Mouse (Mus musculus) brown adipose tissue, adult 24 weeks (tissue): ENCODE data around the gene Efhd2. TPM values are rescaled to one million over a fixed set of nuclear protein-coding genes. Genes with fewer than 3 reads are reported as not detected.

ENCODE experiments used
- H3K27ac ChIP-seq: fragments of 200-500 bp; replicated peaks from 2 replicates; pipeline ENCODE4 v1.5.1; 2012; ENCODE audit warnings: low read depth, mild to moderate bottlenecking, low read length
- H3K4me1 ChIP-seq: fragments of 200-500 bp; 2 replicates; pipeline ENCODE4 v1.6.1; 2012; ENCODE audit warnings: low read length, mixed read lengths; ENCODE audit not compliant: control insufficient read depth, insufficient read depth, insufficient read length
- H3K4me3 ChIP-seq: fragments of 200-500 bp; 2 replicates; pipeline ENCODE4 v1.5.1; 2012; ENCODE audit warnings: low read depth, mild to moderate bottlenecking, low read length, moderate library complexity; ENCODE audit not compliant: insufficient read depth
- polyA plus RNA-seq: library from polyadenylated mRNA; stranded (reverse); fragments of >200 nt; gene quantifications from 2 replicates; pipeline ENCODE4 v1.2.4, GENCODE M21; 2012; ENCODE audit not compliant: missing spikeins, insufficient read depth, insufficient read length

The Efhd2 gene
- polyA plus RNA-seq, result 11.7 and 12.9 TPM in 2 replicates

DNA sequence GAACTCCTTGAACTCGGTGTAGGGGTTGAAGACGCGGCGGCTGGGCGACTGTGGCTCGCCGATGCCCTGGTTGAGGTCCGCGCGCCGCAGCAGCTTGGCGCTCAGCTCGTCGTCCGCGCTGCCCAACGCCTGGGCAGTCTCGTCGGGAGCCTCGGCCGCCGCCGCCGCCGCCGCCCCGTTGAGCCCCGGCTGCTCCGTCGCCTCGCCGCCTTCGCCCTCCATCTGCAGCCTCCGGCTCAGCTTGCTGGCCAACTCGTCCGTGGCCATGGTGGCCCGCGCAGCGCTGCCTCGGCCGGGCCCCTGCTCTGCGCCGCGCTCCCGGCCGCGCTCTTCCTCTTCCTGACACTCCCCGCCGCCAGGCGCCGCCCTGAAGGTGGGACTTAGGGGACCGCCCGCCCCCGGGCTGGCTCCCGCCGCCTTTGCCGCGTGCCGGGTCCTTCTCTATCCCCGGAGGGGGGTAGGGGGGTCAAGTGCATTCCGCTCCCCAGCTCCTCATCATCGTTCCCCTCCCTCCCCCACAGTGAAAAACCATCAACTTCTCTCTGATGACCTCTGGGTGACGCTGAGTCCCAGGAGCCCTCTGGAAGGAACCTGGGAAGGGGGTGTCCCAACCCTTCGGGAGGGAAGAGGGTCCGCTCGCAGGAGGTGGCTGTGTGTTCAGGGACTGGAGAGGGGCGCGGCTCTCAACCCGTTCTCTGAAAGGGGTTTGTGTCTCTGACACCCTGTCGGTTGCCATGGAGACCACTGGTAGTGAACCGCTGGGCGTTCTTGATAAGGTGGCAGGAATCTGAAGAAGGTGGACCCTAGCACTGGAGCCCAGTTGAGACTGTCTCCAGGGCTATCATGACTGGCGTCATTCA is at the start of gene Efhd2:
TSS of gene Efhd2 (minus strand) at position 320 of the 860 bp plus-strand sequence.
- Histone ChIP-seq H3K4me1 (peaks cover 14% of the 10 kb centered on the region; the same call in 1 of the 2 replicates), H3K4me3 (peak within 1 kb of the TSS; percentile 88), H3K27ac (peak within 1 kb of the TSS; percentile 48)

DNA sequence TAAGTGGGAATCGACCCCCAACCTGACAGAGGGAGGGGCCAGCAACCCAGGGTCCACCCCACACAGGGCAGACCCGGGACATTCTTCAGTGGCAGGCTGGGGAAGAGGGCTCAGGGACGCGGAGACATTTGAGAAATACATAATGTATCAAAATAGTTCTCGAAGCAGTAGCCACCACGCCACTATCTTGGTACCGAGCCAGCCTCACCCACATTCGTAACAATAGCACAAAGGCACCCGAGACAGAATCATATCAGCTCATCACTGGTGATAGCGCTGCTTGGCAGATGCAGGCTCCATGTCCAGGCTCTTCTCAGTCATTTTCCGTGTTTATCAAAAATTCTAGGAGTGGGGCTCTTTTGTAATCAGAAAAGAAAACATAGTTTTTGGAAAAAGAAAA is 49.2 kb upstream of the Efhd2 start:
- Histone ChIP-seq H3K4me3 (no peak overlapping the region), H3K27ac (no peak overlapping the region), H3K4me1 (no peaks in the 10 kb centered on the region)

DNA sequence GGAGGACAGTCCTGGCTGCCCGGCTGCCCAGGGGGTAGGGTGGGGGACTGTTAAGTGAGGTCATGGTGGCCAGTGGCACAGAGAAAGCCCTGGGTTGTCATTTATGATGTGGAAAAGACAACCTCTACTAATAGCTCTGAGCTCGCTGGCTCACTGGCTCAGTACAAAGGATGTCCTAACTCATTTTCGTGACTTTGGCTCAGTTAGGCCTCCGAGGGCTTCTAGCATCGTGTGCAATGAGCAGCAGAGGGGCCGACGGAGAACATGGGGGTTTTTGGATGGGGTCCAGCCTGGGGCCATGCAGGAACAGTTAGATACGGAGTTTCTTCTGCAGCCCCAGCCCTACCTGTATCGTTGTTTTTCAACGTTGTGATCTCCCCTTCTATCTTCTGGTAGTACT is 45.7 kb upstream of the Efhd2 start:
- no peak overlapping the region for H3K4me3 ChIP-seq
- no peaks in the 10 kb centered on the region for H3K4me1 ChIP-seq
- H3K27ac ChIP-seq, result no peak overlapping the region

DNA sequence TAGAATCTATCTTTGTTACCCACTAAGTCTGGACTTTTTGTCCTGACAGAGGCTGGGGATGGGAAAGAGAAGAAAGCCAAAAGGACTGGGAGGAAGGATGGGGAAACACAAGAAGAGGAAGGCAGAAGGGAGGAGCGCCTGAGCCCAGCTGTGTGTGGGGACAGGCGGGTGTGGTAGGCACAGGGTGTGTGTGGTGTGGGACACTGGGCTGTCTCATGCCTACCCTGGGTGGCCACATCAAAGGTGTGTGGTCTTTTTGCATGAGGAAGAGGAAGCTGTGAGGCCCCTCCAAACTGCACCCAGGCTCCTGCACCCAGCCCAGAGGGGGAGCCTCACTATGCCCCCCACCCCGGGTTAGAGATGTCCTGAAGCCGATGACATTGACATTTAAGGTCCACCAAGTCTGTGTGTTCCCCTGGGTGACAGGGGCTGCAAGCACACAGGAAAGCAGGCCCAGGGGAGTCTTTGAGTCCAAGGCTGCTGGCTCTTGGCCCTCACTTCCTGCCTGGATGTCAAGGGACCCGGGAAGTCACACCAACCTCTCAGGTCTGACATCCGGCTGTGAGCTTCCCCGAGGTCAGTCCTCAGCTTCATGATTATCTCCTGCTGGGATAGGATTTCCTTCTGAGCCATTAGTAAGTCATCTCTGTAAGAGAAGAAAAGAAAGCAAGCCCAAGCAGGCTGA is 43.2 kb upstream of the Efhd2 start:
- H3K4me3 ChIP-seq, result no peak overlapping the region
- H3K4me1 ChIP-seq, result no peaks in the 10 kb centered on the region
- no peak overlapping the region for H3K27ac ChIP-seq

DNA sequence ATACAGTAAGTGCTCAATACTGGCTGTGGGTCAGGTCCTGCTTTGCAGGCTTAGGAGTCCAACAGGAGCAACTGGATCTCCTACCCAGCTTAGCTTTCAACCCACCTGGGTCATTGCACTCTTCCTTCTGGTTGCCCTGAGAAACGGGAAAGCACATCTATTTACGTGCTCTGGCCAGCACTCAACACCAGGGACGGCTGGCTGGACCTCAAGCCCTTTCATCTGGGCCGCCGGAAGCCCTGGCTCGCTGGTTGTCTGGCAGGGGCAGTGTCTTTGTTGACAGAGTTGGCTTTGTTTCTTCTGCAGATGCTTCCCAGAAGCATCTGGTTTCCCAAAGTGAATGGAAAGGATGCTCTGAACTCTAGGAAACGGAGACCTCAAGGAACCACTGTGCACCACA is 39.3 kb upstream of the Efhd2 start:
- Histone ChIP-seq H3K4me1 (no peaks in the 10 kb centered on the region), H3K4me3 (no peak overlapping the region), H3K27ac (no peak overlapping the region)

DNA sequence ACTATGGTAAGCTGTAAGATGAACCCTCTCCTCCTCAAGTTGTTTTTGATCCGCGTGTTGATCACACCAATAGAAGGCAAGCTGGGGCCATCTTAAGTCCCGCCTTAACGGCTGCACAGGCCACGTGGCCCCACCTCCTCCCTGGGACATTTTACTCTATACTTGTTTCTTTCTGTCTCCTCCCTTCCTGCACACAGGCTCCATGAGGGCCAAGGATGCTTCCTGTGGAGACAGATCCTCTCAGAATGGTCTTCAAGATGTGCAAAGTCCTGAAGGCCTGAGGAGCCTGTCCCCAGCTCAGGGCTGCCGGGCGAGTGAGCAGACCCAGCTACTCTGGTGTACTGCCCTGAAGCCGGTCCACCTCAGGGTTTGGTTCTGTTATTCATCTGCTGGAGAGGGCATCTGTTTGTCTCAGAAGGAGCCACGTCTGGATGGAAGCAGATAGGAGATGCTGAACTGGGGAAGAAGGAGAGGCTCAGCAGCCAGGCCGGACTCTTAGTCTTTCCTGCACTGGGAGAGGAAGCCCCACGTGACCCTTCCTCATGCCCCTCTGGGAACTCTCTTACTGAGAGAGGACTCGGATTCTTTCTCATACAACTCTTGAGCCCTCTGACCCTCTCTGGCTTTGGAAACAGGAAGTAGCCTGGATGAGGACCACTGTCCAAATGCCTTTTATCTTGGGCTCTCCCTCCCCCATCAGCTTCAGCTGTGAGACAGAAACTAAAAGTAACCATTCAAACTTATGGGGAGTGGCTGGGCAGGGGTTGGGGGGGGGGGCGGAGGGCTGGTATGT is 38.7 kb upstream of the Efhd2 start:
- Histone ChIP-seq H3K4me1 (no peaks in the 10 kb centered on the region), H3K4me3 (no peak overlapping the region), H3K27ac (peak overlapping the region; percentile 68)

DNA sequence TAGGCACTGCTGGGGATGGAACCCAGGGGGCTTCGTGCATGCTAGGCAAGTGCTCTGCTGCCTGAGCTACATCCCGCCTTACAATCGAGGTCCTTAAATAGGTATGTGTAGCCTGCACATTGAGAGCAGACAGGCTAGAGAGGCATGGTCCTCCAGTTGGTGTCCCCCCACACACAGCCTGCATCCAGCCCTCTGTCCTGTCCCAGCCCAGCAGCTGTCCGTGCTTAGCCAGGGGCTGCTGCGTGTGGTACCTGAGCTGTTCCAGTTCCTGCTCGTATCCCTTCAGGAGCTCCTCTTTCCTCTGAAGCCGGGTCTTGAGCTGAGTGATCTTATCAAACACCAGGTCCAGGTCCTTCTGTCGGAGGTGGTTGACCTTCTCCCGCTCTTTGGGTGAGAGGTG is 30.0 kb upstream of the Efhd2 start:
- H3K4me1 ChIP-seq, result no peaks in the 10 kb centered on the region
- H3K4me3 ChIP-seq, result no peak overlapping the region
- H3K27ac ChIP-seq, result no peak overlapping the region

DNA sequence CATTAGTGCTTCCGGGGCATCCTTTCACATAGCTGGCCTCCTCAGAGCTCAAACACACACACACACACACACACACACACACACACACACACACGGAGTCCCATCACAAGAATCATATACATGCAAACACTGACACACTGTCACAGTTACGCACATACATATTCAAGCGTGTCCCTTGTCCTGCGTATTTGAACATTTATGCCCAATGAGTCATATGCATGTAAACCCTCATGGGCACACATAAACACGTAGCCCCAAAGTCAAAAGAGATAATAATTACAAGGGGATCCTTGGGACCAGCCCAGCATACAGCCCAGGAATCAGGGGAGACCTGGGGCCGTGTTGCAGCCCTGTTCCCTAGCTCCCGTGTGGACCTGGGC is 27.7 kb upstream of the Efhd2 start:
- H3K27ac ChIP-seq, result no peak overlapping the region
- no peaks in the 10 kb centered on the region for H3K4me1 ChIP-seq
- no peak overlapping the region for H3K4me3 ChIP-seq

DNA sequence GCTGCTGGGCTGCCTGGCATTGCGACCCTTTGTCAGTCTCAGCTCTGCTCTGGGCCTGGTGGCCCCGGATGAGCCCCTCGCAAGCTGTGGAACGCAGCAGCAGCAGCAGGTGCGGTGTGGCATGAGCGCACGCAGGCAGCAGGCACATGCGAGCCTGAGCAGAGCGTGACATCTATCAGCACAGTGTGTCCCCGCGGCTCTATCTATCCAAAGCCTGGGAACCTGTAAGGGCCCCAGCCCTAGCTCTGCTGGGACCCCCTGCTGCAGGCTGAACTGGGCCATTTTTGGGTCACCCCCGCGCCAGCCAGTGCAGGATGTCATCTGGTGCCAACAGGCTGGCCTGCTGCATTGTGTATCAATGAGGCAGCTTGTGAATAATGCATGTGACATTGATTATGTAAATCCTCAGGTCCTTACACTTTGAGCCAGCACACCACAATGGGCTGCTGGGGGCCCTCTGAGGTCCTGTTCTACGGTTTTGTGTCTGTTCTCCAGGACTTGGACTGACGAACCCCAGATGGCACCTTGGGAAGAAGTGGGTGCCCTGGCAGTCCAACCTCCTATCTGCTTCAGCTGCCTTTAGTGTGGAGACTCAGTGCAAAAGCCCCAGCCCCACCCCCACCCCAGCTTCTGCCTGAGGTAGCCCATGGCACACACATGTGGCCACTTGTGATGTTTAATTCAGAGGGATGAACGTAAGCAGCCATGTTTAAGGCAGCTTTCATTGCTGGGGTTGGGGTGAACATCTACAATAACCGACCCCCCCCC is 27.2 kb upstream of the Efhd2 start:
- no peak overlapping the region for H3K4me3 ChIP-seq
- no peaks in the 10 kb centered on the region for H3K4me1 ChIP-seq
- no peak overlapping the region for H3K27ac ChIP-seq

DNA sequence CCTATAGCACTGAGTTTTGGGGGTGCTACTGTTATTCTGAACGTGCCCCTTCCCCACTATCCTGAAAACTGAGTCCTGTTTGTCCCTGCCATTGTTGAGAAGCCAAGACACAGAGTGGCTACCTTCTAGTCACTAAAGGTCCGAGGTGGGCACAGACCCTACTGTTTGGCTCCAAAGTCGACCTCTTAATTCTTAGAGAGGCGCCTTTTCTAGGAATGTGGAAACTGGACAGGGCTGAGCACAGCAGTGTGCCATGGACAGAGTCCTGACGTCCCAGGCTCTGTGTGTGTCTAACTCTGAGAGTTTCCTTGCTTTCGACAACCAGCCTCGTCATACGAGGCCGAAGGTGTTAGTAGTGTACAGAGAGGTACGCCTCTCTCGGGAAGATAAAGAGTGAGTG is 25.7 kb upstream of the Efhd2 start:
- Histone ChIP-seq H3K27ac (no peak overlapping the region), H3K4me3 (no peak overlapping the region), H3K4me1 (no peaks in the 10 kb centered on the region)

DNA sequence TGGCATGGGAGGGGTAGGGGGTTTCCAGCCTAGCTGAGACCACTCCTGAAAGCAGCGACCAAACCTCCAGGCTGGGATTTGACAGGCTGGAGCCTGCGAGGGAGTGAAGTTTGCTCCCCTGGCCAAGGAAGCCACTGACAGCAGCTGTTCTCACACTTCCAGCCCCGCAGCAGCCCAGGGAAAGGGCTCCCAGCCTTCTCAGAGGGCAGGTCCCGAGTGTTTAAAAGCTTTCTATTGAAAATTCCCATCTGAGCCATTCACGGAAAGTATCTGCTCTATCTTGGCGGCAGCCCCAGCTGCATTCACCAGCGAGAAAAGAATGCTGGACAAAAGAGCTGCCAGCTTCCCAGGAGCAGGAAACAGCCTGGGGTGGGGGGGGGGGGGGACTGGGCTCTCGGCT is 25.2 kb upstream of the Efhd2 start:
- H3K4me1 ChIP-seq, result no peaks in the 10 kb centered on the region
- no peak overlapping the region for H3K27ac ChIP-seq
- H3K4me3 ChIP-seq, result no peak overlapping the region

DNA sequence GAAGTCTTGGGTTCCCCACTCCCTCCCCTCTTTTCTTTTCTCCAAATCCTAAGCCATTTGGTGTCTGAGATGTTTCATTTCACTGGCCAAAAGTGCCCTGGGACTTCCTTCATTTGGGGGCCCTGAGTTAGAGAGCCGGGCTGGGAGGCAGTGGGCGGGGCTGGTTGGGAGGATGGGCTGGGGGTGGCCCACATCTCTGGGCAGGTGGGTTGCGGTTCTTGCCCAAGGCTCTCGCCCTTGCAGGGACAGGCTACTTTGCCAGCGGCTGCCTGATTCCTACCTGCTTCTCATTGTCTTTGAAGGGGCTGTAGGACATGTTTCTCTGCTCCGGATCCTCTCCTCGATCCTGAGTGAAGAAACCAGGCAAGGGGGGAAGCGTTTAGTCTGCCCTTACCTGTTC is 24.2 kb upstream of the Efhd2 start:
- H3K27ac ChIP-seq, result no peak overlapping the region
- no peak overlapping the region for H3K4me3 ChIP-seq
- H3K4me1 ChIP-seq, result no peaks in the 10 kb centered on the region

DNA sequence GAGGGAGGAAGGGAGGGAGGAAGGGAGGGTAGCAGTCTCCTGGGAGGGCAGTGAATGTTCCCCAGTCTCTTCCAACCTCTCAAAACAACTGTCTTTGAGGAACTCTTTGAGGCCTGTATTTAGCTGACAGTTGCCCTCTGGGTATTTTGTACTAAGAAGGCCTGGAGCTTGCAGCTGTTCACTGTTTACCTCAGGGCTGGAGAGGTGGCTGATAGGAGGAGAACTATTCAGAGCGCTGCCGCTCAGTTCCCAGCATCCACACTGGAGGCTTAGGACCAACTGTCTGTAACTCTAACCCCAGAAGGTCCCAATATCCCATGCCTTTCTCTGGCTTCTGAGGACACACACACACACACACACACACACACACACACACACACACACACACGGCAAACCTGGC is 23.1 kb upstream of the Efhd2 start:
- no peaks in the 10 kb centered on the region for H3K4me1 ChIP-seq
- H3K27ac ChIP-seq, result no peak overlapping the region

DNA sequence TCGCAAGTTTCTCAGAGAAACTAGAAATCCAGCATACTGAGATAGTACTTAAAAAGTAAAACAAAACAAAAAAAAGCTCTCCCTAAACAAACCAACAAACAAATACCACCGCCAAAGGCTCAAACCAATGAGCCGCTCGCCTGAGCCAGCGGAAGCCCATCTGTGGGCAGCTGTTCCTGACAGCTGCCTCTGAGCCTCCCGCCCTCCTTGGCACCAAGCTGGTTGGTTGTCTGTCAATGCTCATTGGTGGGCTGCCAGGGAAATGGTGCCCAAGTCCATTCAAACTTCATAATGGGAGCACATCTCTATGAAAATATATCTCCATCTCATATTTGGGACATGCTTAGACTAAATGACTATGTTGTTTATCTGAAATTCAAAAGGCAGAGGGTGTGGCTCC is 22.5 kb upstream of the Efhd2 start:
- H3K4me1 ChIP-seq, result no peaks in the 10 kb centered on the region
- no peak overlapping the region for H3K4me3 ChIP-seq
- H3K27ac ChIP-seq, result no peak overlapping the region

More for the DNA sequence above, 23.1 kb upstream of the Efhd2 start:
- no peak overlapping the region for H3K4me3 ChIP-seq

DNA sequence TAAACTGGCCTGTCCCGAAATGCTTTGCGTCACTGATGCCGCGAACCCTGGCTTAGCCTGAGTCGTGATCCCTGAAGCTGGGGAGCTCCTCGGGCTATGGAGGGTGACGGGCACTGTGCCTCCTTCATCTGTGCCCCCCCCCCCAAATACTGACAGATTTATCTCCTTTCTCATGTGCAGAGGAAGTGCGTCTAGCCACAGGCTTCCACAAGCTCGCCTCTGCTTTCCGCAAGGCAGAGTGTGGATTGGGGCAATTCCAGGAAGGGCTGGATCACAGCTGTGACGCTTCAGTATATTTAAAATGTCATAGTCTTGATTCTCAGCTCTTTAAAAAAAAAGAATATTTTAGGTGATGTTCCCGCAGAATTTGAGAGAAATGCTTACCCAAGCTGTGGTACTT is 21.1 kb upstream of the Efhd2 start:
- H3K4me1 ChIP-seq, result no peaks in the 10 kb centered on the region
- H3K27ac ChIP-seq, result no peak overlapping the region
- no peak overlapping the region for H3K4me3 ChIP-seq
